Mouse (Mus musculus) cerebellum, adult 2 months (tissue): ENCODE measurements around the gene Kif27. TPM values are rescaled to one million over a fixed set of nuclear protein-coding genes. Genes with fewer than 3 reads are reported as not detected.
A peak's percentile ranks its signal among the peaks of the same experiment; 100 is the strongest.

Source experiments
- DNase-seq, 2 experiments: peaks; one replicate each; pipeline ENCODE4 v3.0.0; 2021
- H3K27ac ChIP-seq: fragments of 200-500 bp; 2 replicates; pipeline ENCODE4 v1.5.1; 2012; ENCODE audit warnings: low read length, control low read depth, inconsistent platforms; ENCODE audit not compliant: insufficient read depth
- H3K27me3 ChIP-seq: fragments of 200-500 bp; 2 replicates; pipeline ENCODE4 v1.6.1; 2012; ENCODE audit warnings: inconsistent platforms, mild to moderate bottlenecking, low read length, moderate library complexity; ENCODE audit not compliant: control insufficient read depth, insufficient read depth
- H3K4me1 ChIP-seq: fragments of 200-500 bp; 2 replicates; pipeline ENCODE4 v1.6.1; 2011; ENCODE audit warnings: low read length; ENCODE audit not compliant: control insufficient read depth, insufficient read depth
- H3K4me3 ChIP-seq: fragments of 200-500 bp; replicated peaks from 2 replicates; pipeline ENCODE3; 2011; ENCODE audit warnings: mild to moderate bottlenecking, low read depth, low read length, control low read depth; ENCODE audit not compliant: insufficient read depth
- CTCF ChIP-seq: fragments of 200-500 bp; IDR thresholded peaks from 2 replicates; pipeline ENCODE4 v1.5.1; 2011; ENCODE audit warnings: low read depth, mild to moderate bottlenecking, control low read depth, low read length, moderate library complexity, borderline replicate concordance; ENCODE audit not compliant: insufficient read depth
- POLR2A ChIP-seq: fragments of 200-500 bp; IDR thresholded peaks from 2 replicates; pipeline ENCODE4 v1.6.1; 2011; ENCODE audit warnings: low read length, control low read depth, borderline replicate concordance; ENCODE audit not compliant: insufficient read depth
- WGBS: fragments of 180-500 bp; shearing (Covaris S2); methylation state at CpG from one replicate; pipeline ENCODE4 v1.1.7; 2018; 5-methylcytosine and 5-hydroxymethylcytosine counted together
- polyA plus RNA-seq: library from polyadenylated mRNA; depleted of rRNA; stranded (reverse); fragments of >200 nt; gene quantifications from 2 replicates; pipeline ENCODE4 v1.2.3, GENCODE M21; 2012

Kif27 gene
- polyA plus RNA-seq, 1 experiment, result 0.47 TPM

- no peak overlapping the region for H3K27ac ChIP-seq
- no peaks in the 10 kb centered on the region for H3K27me3 ChIP-seq
- H3K4me3 ChIP-seq, result no peak overlapping the region
- H3K4me1 ChIP-seq, result no peaks in the 10 kb centered on the region
- WGBS, result 77% methylated on average over 8 of the region's 8 CpGs
- DNase-seq, result no peak
- TF ChIP-seq CTCF, result no peak
Measured at GRCm38 (mm10) chr13:58309499-58309898, 49.4 kb downstream of the Kif27 start.

DNA sequence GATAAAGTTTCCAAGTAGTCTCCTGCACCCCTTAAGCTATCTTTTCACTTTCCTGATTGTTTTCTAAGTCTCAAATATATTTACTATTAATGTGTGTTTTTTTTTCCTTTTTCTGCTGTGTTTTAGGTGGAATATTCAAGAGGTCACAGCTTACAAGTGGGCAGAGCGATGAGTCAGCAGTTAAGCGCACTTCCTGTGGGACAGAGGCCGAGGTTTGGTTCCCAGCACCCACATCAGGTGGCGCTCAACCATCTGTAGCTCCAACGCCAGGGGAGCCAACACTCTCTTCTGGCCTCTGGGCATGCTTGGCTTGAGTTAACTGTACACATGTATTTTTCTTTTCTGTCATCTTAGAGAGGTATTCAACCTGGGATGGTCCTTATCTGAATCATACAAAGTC, 51.5 kb downstream of the Kif27 start:
- no peak overlapping the region for H3K4me3 ChIP-seq
- WGBS, result 92% methylated on average over 5 of the region's 5 CpGs
- H3K27ac ChIP-seq, result no peak overlapping the region
- no peaks in the 10 kb centered on the region for H3K27me3 ChIP-seq
- 0 out of 2 replicates have a peak, but pooled peaks cover 6% of the 10 kb centered on the region for H3K4me1 ChIP-seq
- no peak for DNase-seq
- TF ChIP-seq POLR2A, result no peak
- TF ChIP-seq CTCF, result no peak

DNA sequence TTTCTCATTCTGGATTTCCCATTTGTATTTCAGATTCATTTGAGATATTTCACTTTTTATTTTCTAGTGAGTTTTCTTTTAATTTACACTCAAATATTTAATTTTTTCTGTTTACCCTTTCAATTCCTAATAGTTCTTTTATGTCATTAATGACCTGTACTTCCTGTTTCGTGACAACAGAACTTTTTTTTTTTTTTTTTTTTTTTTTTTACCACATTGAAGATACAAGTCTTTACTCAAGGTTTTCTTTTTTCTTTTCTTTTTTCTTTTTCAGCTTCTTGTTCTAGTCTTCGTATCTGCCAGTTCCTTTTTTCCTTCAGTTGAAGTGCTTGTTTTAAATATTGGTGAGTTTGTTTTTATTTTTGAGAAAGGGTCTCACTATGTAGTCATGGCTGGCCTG, 53.7 kb downstream of the Kif27 start:
- WGBS, result 93% methylated on average over 2 of the region's 2 CpGs
- H3K4me3 ChIP-seq, result no peak overlapping the region
- TF ChIP-seq POLR2A (no peak), CTCF (no peak)
- 0 out of 2 replicates have a peak, but pooled peaks cover 6% of the 10 kb centered on the region for H3K4me1 ChIP-seq
- DNase-seq, result no peak
- no peaks in the 10 kb centered on the region for H3K27me3 ChIP-seq
- H3K27ac ChIP-seq, result no peak overlapping the region

DNA sequence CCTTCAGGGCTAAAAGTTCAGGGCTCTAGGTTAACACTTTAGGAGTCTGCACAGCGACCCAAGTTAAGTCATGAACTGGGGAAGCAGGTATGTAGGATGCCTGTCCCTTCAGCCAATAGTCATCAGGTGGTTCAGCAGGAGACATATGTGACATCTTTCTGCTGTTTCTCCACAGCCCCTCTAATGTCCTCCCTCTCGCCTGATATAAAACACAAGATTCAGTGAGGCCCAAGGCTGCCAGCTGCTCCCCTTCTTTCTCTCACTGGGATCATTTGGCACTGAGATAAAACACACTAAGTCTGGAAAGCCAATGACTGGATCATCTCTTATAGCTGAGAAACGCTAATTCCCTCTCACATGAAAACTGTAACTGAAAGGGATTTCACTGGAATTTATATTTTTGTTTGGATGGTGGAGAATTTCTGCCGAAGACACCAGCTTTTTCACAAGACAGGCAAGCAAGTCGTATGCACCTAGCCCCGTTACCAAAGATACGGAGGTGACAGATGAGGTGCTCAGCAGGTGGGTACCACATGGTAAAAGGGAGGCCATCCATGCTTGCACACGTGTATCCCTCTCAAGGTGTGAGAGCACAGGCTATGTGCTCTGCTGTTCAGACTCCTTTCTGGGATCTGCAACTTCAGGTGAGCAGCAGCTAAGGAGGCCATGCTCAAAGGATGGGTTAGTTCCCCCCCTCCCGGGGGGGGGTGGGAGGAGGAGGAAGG, 56.3 kb downstream of the Kif27 start:
- Histone ChIP-seq H3K4me3 (no peak overlapping the region), H3K4me1 (0 out of 2 replicates have a peak, but pooled peaks cover 6% of the 10 kb centered on the region), H3K27ac (no peak overlapping the region), H3K27me3 (no peaks in the 10 kb centered on the region)
- 28% methylated on average over 9 of the region's 9 CpGs for WGBS
- TF ChIP-seq CTCF, result no peak
- no peak for TF ChIP-seq POLR2A
- peak; percentile 42 to 54 for DNase-seq

DNA sequence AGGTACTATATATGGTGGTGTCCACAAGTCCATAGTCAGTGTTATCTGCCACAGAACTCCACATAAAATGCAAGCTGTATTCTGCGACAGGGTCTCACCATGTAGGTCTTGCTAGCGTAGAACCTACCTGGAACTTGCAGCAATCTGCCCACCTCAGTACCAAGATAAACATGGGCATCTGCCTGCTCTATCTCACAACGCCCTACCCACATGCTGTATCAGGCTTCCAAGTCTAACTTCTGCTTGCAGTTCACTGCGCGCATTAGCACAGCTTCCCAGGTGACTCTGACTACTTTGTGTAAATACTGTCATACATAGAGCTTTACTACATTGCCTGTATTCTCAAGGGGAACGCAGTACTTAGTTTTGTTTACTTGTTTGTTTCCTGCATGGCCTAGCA, 57.0 kb downstream of the Kif27 start:
- Histone ChIP-seq H3K27me3 (no peaks in the 10 kb centered on the region), H3K4me3 (no peak overlapping the region), H3K27ac (no peak overlapping the region), H3K4me1 (0 out of 2 replicates have a peak, but pooled peaks cover 6% of the 10 kb centered on the region)
- DNase-seq, result no peak
- TF ChIP-seq CTCF (no peak), POLR2A (no peak)
- WGBS, result 97% methylated on average over 6 of the region's 6 CpGs

DNA sequence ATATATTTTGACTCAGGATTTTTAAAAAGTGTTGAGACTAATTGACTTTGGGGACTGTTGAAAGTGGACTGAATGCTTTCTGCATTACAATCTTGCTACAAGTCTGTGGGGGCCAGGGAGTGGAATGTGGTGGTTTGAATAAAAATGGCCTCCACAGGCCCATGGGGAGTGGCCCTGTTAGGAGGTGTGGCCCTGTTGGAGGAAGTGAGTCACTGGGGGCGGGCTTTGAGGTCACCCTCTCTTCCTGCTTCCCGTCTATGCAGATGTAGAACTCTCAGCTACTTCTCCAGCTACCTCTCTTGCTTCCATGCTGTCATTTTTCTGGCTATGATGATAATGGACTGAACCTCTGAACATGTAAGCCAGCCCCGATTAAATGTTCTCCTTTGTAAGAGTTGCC, 60.2 kb downstream of the Kif27 start:
- H3K4me3 ChIP-seq, result no peak overlapping the region
- 92% methylated on average over 3 of the region's 3 CpGs for WGBS
- no peaks in the 10 kb centered on the region for H3K27me3 ChIP-seq
- no peak for TF ChIP-seq CTCF
- no peak for TF ChIP-seq POLR2A
- DNase-seq, result no peak
- no peak overlapping the region for H3K27ac ChIP-seq
- H3K4me1 ChIP-seq, result 0 out of 2 replicates have a peak, but pooled peaks cover 6% of the 10 kb centered on the region

- DNase-seq, result no peak
- 83% methylated on average over 3 of the region's 3 CpGs for WGBS
- H3K27ac ChIP-seq, result no peak overlapping the region
Measured at GRCm38 (mm10) chr13:58295582-58295981, 63.3 kb downstream of the Kif27 start.

GRCm38 (mm10) chr13:58292811-58293210, 66.1 kb downstream of the Kif27 start:
- H3K4me1 ChIP-seq, result no peaks in the 10 kb centered on the region
- WGBS, result 37% methylated on average over 5 of the region's 5 CpGs
- TF ChIP-seq POLR2A (no peak), CTCF (no peak)
- H3K27me3 ChIP-seq, result no peaks in the 10 kb centered on the region
- no peak overlapping the region for H3K4me3 ChIP-seq
- H3K27ac ChIP-seq, result no peak overlapping the region
- DNase-seq, result no peak

More at GRCm38 (mm10) chr13:58295582-58295981, 63.3 kb downstream of the Kif27 start:
- H3K4me3 ChIP-seq, result no peak overlapping the region
- TF ChIP-seq POLR2A, result no peak
- no peak for TF ChIP-seq CTCF
- H3K4me1 ChIP-seq, result no peaks in the 10 kb centered on the region
- no peaks in the 10 kb centered on the region for H3K27me3 ChIP-seq
